Mouse (Mus musculus): Measurements from ENCODE around the gene Tmem233.

The Tmem233 gene

DNA sequence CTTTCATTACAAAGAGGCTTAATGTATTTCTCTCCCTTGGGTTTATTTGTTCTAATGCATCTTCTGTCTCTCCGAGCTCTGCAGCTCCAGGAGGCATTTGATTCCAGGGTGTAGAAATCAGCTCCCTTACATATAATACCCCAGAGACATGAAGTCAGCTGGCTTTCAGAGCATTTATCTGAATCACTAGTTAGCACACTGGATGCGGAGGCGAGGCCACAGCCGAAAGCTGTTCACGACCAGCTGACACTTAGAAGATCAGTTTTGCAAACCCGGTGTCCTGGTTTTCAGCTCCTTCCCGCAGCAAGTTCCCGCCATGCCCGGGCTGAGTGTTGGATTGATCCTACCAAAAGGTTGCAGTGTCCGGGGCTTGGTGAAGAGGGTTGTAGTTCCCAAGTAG, 78.8 kb downstream of the Tmem233 start:
- no peak for DNase-seq (ENCODE audit: low spot score in 2 of 2)

DNA sequence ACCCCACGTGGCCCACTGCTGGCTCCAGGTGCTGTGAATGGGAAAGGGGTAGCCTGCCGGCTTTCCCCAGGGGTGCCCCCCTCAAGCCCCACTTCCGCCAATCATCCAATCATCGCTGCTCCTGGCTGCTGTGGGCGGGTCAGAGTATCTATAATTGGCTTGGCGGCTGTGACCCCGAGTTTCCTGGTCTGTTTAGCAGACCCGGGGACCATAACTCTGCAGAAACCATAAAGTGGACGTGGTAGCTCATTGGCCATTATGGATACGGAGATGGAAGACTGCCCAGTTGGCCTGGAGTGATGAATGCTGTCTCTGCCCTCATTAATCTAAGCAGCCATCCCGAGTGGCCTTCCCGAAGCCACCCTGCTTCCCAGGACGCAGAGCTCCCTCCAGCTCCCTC, 79.2 kb downstream of the Tmem233 start:
- DNase-seq (ENCODE audit: low spot score in 2 of 2), result no peak

DNA sequence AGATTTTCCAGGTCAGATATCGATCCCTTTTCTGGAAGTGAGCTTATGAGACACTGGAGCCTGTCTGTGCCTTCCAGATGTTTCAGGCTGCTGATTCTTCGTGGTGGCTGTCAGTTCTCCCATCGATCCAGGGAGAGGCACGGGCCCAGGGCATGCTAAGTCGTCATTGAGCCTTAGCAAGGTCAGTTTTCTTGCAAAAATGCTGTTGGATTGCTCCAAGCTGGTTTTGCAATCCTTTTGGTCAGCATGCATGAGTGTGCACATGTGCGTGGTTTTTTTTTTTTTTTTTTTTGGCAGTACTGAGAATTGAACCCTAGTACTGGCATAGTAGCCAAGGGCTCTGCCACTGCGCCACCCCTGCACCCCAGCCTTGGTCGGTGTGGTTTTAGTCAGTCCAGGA, 79.9 kb downstream of the Tmem233 start:
- DNase-seq (ENCODE audit: low spot score in 2 of 2), result no peak

DNA sequence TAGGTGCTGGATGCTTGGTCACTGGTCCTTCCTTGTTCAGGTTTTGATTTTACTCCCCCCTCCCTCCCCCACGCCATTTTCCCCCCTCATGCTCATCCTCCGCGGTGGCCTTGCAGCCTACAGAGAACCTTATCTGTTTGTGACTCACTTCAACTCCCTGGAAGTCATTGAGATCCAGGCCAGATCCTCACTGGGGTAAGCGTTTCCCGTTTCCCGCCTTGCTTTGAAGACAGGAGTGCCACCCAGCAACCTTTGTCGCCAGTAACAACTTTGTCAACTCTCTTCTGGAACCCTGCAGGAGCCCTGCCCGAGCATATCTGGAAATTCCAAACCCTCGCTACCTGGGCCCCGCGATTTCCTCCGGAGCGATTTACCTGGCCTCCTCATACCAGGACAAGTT, 85.7 kb downstream of the Tmem233 start:
- DNase-seq (ENCODE audit: low spot score in 2 of 2), result no peak

DNA sequence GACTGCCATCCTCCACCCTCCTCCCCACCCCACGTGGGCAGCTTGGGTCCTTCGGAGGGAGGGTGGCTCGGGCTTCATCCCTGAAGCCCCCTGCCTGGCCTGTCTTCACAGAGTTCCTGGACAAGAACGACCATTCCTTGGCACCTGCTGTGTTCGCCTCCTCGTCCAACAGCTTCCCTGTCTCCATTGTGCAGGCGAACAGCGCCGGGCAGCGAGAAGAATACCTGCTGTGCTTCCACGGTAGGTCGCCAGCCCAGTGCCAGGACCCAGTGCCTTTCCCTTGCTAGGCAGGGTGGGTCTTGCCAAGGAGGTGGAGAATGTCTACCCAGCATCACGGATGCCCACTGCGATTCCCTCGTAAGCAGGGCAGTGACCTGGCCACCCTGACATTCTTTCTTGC, 88.9 kb downstream of the Tmem233 start:
- no peak for DNase-seq (ENCODE audit: low spot score in 2 of 2)

DNA sequence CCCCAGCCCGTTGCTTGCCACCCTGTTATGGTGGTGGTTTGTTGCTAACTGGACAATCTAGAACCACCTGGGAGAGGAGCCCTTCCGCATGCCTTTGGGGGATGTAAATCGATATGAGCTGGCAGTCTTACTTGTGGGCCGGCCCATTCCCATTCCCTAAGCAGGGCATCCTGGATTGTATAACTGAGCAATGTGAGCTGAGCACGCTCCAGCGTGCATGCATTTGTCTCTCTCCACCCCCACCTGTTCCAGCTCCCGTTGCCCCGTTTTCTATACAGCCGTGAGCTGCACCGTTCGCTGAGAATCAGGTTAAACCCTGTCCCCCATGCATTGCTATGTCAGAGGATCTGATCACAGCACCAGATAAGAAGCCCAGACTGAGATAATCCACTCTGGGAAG, 91.3 kb downstream of the Tmem233 start:
- no peak for DNase-seq (ENCODE audit: low spot score in 2 of 2)

All from cerebellum, postnatal 4 days (tissue).